Mouse (Mus musculus) ES-Bruce4 (cell line): ENCODE measurements at regions not wholly inside any gene's neighbourhood (a gene's known extent, or its start where the extent isn't known, plus 50 kb on each side); places are given as distances from the start of the nearest gene placed in this dataset.

ENCODE experiments used
- EP300 ChIP-seq: IDR thresholded peaks from 2 replicates; pipeline ENCODE4 v1.6.1; 2011; ENCODE audit warnings: low read depth, low read length; ENCODE audit not compliant: insufficient read depth
- POLR2A ChIP-seq: IDR thresholded peaks from one replicate; pipeline ENCODE4 v1.8.1; 2011; ENCODE audit warnings: low read length; ENCODE audit not compliant: insufficient read depth

DNA sequence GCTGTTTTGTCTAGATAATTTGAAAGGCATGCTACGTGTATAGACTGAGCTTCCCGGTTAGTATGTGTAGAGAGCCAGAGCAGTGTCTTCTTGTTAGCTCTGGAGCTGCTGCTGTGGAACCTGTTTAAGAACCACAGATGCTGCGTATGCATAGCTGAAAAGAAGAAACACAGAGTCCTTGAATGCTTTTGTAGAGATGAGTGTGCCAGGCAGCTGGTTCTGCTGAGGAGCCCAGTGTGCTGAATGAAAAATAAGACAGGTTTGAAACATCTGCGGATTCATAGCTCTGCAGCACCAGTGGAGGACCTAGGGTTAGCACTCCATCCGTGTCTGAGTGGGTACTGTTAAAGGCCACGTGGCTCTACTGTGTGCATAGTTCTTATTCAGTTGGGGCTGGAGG lies 78.9 kb upstream of the Syt6 start:
- TF ChIP-seq EP300 (no peak), POLR2A (no peak)
